ENCODE assay signal across 31 mouse cellular contexts in the genomic region with DNA sequence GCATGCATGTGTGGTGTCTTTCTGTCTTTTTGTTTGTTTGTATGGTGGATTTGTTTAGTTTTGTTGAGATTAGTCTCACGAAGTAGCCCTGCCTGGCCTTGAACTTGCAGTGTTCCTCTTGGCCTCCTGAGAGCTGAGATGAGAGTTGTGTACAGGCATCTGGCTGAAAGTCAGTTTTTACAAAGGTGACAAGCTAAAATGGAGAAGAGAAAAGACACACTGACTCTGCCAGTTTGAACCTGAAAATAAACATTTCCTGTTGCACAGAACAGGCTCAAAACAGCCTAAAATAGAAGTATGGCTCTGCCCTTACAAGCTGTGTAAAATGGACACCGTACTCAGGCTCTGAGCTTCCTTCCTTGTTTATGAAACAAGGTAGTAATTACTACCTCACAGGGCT. TPM values are rescaled to one million over a fixed set of nuclear protein-coding genes. Genes with fewer than 3 reads are reported as not detected.
DNase-seq lines count a peak whose midpoint lies in the region; ATAC-seq and TF ChIP-seq lines count a peak whose summit lies in the region.
"Had no signal": no experiment of that assay in that cellular context is flagged by ENCODE, and none has a peak within 500 bp of the region (broad histone marks: within the 10 kb centered on the region; RNA-seq: fewer than 3 reads in every experiment).

No protein-coding gene starts in this region.

- H3K4me1 ChIP-seq in lung, postnatal 0 days (ENCODE audit: insufficient read depth, low read depth, low read length): peaks cover 3% of the 10 kb centered on the region; the same call in 1 of the 2 replicates
- H3K4me1 ChIP-seq in CH12.LX (ENCODE audit: control insufficient read depth in 1 of 2, insufficient read depth in 2 of 2): peaks cover 31 to 100% of the 10 kb centered on the region in 2 experiments

- dilution Hi-C loops in CH12.LX (cut with MboI; ENCODE audit: extremely low pct_ligation_motif_present, extremely low pct_unique_long_range_greater_than_20kb, low sequenced_read_pairs): no loop called here

- no peaks in the 10 kb centered on the region; the same call in 1 of the 2 replicates for H3K79me2 ChIP-seq in CH12.LX (replicated peaks; ENCODE audit: control insufficient read depth, extremely low read depth, insufficient read depth, poor library complexity, severe bottlenecking)

- TF ChIP-seq RAD21 in CH12.LX (IDR thresholded peaks at IDR 0.05; ENCODE audit: low read depth, low read length): no peak

- no peak overlapping the region for H3K27ac ChIP-seq in lung, postnatal 0 days (ENCODE audit: low read length)
- no peak overlapping the region for H3K27ac ChIP-seq in CH12.LX (ENCODE audit: insufficient read depth, low read depth)
- no peak overlapping the region for H3K27ac ChIP-seq in left cerebral cortex, adult 2 months
- H3K27ac ChIP-seq: embryonic facial prominence, embryonic 12.5 days; heart, adult 2 months; hindbrain, embryonic 10.5 days; hindbrain, embryonic 15.5 days; liver, embryonic 15.5 days; lung, embryonic 15.5 days; stomach, postnatal 0 days had no signal

- H3K27me3 ChIP-seq in lung, postnatal 0 days (replicated peaks; ENCODE audit: insufficient read depth, low read length): no peaks in the 10 kb centered on the region
- no peaks in the 10 kb centered on the region for H3K27me3 ChIP-seq in CH12.LX (replicated peaks)
- H3K27me3 ChIP-seq: embryonic facial prominence, embryonic 12.5 days; hindbrain, embryonic 15.5 days; liver, embryonic 15.5 days; lung, embryonic 15.5 days; Patski had no signal

- WGBS in lung, postnatal 0 days: 43% methylated on average over 2 of the region's 2 CpGs

- in situ Hi-C loops in CH12.LX (cut with MboI; ENCODE audit: low pct_ligation_motif_present, low pct_unique_long_range_greater_than_20kb, low sequenced_read_pairs): no loop called here

- no peak for ATAC-seq in lung, postnatal 0 days
- peak; percentile 49 for ATAC-seq in neutrophil, adult 5-6 weeks (ENCODE audit: extremely low read depth, insufficient number of reproducible peaks, low FRiP score, poor library complexity, severe bottlenecking)
- ATAC-seq: forebrain, embryonic 14.5 days; inflammation-experienced regulatory T-cells, adult 6 months; midbrain, embryonic 16.5 days; Patski had no signal

- no peak overlapping the region for H3K4me2 ChIP-seq in lung, postnatal 0 days (replicated peaks; ENCODE audit: low read depth, low read length)
- no peak overlapping the region for H3K4me2 ChIP-seq in CH12.LX (ENCODE audit: insufficient read depth, low read depth, poor library complexity, severe bottlenecking)
- H3K4me2 ChIP-seq: embryonic facial prominence, embryonic 12.5 days; hindbrain, embryonic 15.5 days; liver, embryonic 15.5 days; lung, embryonic 15.5 days had no signal

- intact Hi-C loops in left cerebral cortex, adult 2 months (cut with DNase I): no loop called here

- peak; percentile 11 for DNase-seq in lung, postnatal 36 days
- DNase-seq in lung, postnatal 0 days (ENCODE audit: low spot score): no peak
- DNase-seq in A20 (ENCODE audit: low read depth, low spot score) (peak; percentile 65), CH12.LX (ENCODE audit: extremely low read depth) (no peak)
- no peak for DNase-seq in ovary, postnatal 14 days (ENCODE audit: low spot score)
- DNase-seq in left cerebral cortex, adult 2 months (ENCODE audit: extremely low spot score in 1 of 2, low spot score in 2 of 2): no peak
- DNase-seq: adrenal gland, postnatal 14 days; cerebellum, adult 9-11 months; embryo, embryonic 11 days; gastrocnemius, postnatal 25 days; heart, adult 2 months; heart, postnatal 14 days; kidney, adult 11 months; kidney, postnatal 4 days; left cerebral cortex, postnatal 4 days; lung, postnatal 4 days; right cerebral cortex, postnatal 4 days; thymus, adult 18-20 months; thymus, postnatal 25 days had no signal

- no peak for TF ChIP-seq POLR2A in CH12.LX (IDR thresholded peaks at IDR 0.05; ENCODE audit: low read depth, low read length)

- no peak overlapping the region for H3K9ac ChIP-seq in lung, postnatal 0 days (replicated peaks; ENCODE audit: low read depth)
- no peak overlapping the region; the same call in 1 of the 2 replicates for H3K9ac ChIP-seq in CH12.LX (ENCODE audit: insufficient read depth, low read depth)
- H3K9ac ChIP-seq: embryonic facial prominence, embryonic 12.5 days; hindbrain, embryonic 15.5 days; liver, embryonic 15.5 days; lung, embryonic 15.5 days had no signal

- no peak for TF ChIP-seq CTCF in lung, postnatal 0 days (IDR thresholded peaks at IDR 0.05)
- TF ChIP-seq CTCF in CH12.LX (conservative IDR thresholded peaks at IDR 0.05 in 1 of 2, IDR thresholded peaks at IDR 0.05 in 1 of 2; ENCODE audit: low read depth in 2 of 2, low read length in 2 of 2): no peak
- TF ChIP-seq CTCF in left cerebral cortex, adult 2 months (IDR thresholded peaks at IDR 0.05): no peak

- no peaks in the 10 kb centered on the region for H3K9me3 ChIP-seq in lung, postnatal 0 days (ENCODE audit: low read length)
- H3K9me3 ChIP-seq in CH12.LX (replicated peaks; ENCODE audit: low read length): no peaks in the 10 kb centered on the region
- H3K9me3 ChIP-seq: embryonic facial prominence, embryonic 12.5 days; G1E; hindbrain, embryonic 10.5 days; hindbrain, embryonic 15.5 days; liver, embryonic 15.5 days; lung, embryonic 15.5 days had no signal

- no peak overlapping the region for H3K4me3 ChIP-seq in lung, postnatal 0 days (ENCODE audit: low read depth, low read length)
- no peak overlapping the region for H3K4me3 ChIP-seq in CH12.LX (replicated peaks in 1 of 3; ENCODE audit: low read depth in 2 of 3, low read length in 2 of 3, poor library complexity in 1 of 3)
- no peak overlapping the region for H3K4me3 ChIP-seq in left cerebral cortex, adult 2 months
- H3K4me3 ChIP-seq: embryonic facial prominence, embryonic 12.5 days; heart, adult 2 months; hindbrain, embryonic 10.5 days; hindbrain, embryonic 15.5 days; liver, embryonic 15.5 days; lung, embryonic 15.5 days had no signal

- H3K36me3 ChIP-seq in lung, postnatal 0 days (ENCODE audit: insufficient read depth, low read length): no peaks in the 10 kb centered on the region
- peaks cover 0 to 41% of the 10 kb centered on the region in 2 experiments for H3K36me3 ChIP-seq in CH12.LX (replicated peaks in 1 of 2; ENCODE audit: control insufficient read depth in 1 of 2, insufficient read depth in 1 of 2, low read length in 1 of 2)
- H3K36me3 ChIP-seq: embryonic facial prominence, embryonic 12.5 days; hindbrain, embryonic 10.5 days; hindbrain, embryonic 15.5 days; liver, embryonic 15.5 days; lung, embryonic 15.5 days had no signal

- no peak for TF ChIP-seq EP300 in lung, postnatal 0 days (IDR thresholded peaks at IDR 0.05)
- TF ChIP-seq EP300 in CH12.LX (IDR thresholded peaks at IDR 0.05; ENCODE audit: low read length): peak; percentile 45; the same call in 1 of the 2 replicates

TF ChIP-seq in CH12.LX, 34 proteins besides CTCF, POLR2A, EP300 and RAD21:
- TF ChIP-seq ZMIZ1 (IDR thresholded peaks at IDR 0.05; ENCODE audit: low read depth, low read length) (no peak), MEF2A (IDR thresholded peaks at IDR 0.05; ENCODE audit: borderline replicate concordance, low read depth, low read length) (peak; percentile 82), JUND (conservative IDR thresholded peaks at IDR 0.05; ENCODE audit: low read depth, low read length) (no peak)

RNA-seq across cellular contexts. Expression of a gene that starts 14.9 kb away (rescaled TPM):
- 4.2 and 4.6 TPM in 2 replicates for polyA plus RNA-seq in lung, postnatal 0 days (2015; fragmentation: Nextera tagmentation; extraction: Ambion mirVana)
- total RNA-seq in CH12.LX (2012; rRNA removed) (7.9 and 11.4 TPM in 2 replicates), CH12.LX (2014; rRNA removed) (20.1 and 21.5 TPM in 2 replicates)
- 25.6 and 25.9 TPM in 2 replicates for polyA plus RNA-seq in CH12.LX (2012; ENCODE audit: insufficient read length, low read depth)
- total RNA-seq in neutrophil, adult 5-6 weeks (2017): 145 and 155 TPM in 2 replicates
- total RNA-seq in left cerebral cortex, adult 2 months (2021): 1 to 10 TPM; 3.4 to 3.8 TPM

Comparison
In these comparisons a context has a peak if more than half of its experiments do, and no peak if none do; other contexts are left out.
1. DNase-seq: peak in lung, postnatal 36 days (single experiment) and A20 (single experiment); none in lung, postnatal 0 days (single experiment), CH12.LX (single experiment), ovary, postnatal 14 days (single experiment) and left cerebral cortex, adult 2 months (0 of 2).